Mouse (Mus musculus): Measurements from ENCODE around the gene Dpf3.

The Dpf3 gene

GRCm38 (mm10) chr12:83271215-83271614 lies 216.3 kb downstream of the Dpf3 start:
- DNase-seq: no peak

- peak; percentile 57 for DNase-seq
Observed at GRCm38 (mm10) chr12:83268504-83268922, 219.0 kb downstream of the Dpf3 start.

GRCm38 (mm10) chr12:83260540-83260939 lies 227.0 kb downstream of the Dpf3 start:
- no peak for DNase-seq

GRCm38 (mm10) chr12:83254399-83254798 lies 233.1 kb downstream of the Dpf3 start:
- DNase-seq: no peak

GRCm38 (mm10) chr12:83249066-83249465 lies 238.4 kb downstream of the Dpf3 start:
- no peak for DNase-seq

GRCm38 (mm10) chr12:83248636-83249035 lies 238.9 kb downstream of the Dpf3 start:
- DNase-seq: no peak

- DNase-seq: no peak
Observed at GRCm38 (mm10) chr12:83247669-83248068, 239.8 kb downstream of the Dpf3 start.

- DNase-seq: no peak
Observed at GRCm38 (mm10) chr12:83241022-83241421, 246.5 kb downstream of the Dpf3 start.

GRCm38 (mm10) chr12:83240571-83240970 lies 246.9 kb downstream of the Dpf3 start:
- no peak for DNase-seq

GRCm38 (mm10) chr12:83235781-83236180 lies 251.7 kb downstream of the Dpf3 start:
- no peak for DNase-seq

GRCm38 (mm10) chr12:83234981-83235380 lies 252.5 kb downstream of the Dpf3 start:
- no peak for DNase-seq

GRCm38 (mm10) chr12:83233651-83234050 lies 253.9 kb downstream of the Dpf3 start:
- DNase-seq: no peak

- DNase-seq: no peak
Observed at GRCm38 (mm10) chr12:83232916-83233315, 254.6 kb downstream of the Dpf3 start.

- no peak for DNase-seq
Observed at GRCm38 (mm10) chr12:83231258-83231657, 256.3 kb downstream of the Dpf3 start.

- DNase-seq: no peak
Observed at GRCm38 (mm10) chr12:83229683-83230082, 257.8 kb downstream of the Dpf3 start.

GRCm38 (mm10) chr12:83227014-83227413 lies 260.5 kb downstream of the Dpf3 start:
- DNase-seq: no peak

GRCm38 (mm10) chr12:83220964-83221363 lies 266.6 kb downstream of the Dpf3 start:
- no peak for DNase-seq

- DNase-seq: no peak
Observed at GRCm38 (mm10) chr12:83213879-83214341, 273.6 kb downstream of the Dpf3 start.

GRCm38 (mm10) chr12:83211976-83212375 lies 275.5 kb downstream of the Dpf3 start:
- no peak for DNase-seq

GRCm38 (mm10) chr12:83211146-83211822 lies 276.2 kb downstream of the Dpf3 start:
- no peak for DNase-seq

- no peak for DNase-seq
Observed at GRCm38 (mm10) chr12:83210735-83211134, 276.8 kb downstream of the Dpf3 start.

GRCm38 (mm10) chr12:83210294-83210693 lies 277.2 kb downstream of the Dpf3 start:
- DNase-seq: no peak

GRCm38 (mm10) chr12:83209461-83209860 lies 278.1 kb downstream of the Dpf3 start:
- no peak for DNase-seq

- no peak for DNase-seq
Observed at GRCm38 (mm10) chr12:83208841-83209240, 278.7 kb downstream of the Dpf3 start.

GRCm38 (mm10) chr12:83208011-83208410 lies 279.5 kb downstream of the Dpf3 start:
- no peak for DNase-seq
